Mouse (Mus musculus) hindbrain, embryonic 12.5 days (tissue): ENCODE data around the gene Arpc1a. TPM values are rescaled to one million over a fixed set of nuclear protein-coding genes. Genes with fewer than 3 reads are reported as not detected.
"Not testable (repeated sequence)": the region's sequence is repeated elsewhere in the genome, so short reads cannot be mapped to it uniquely, and the experiment has no call there.

Experiments
- ATAC-seq: fragments of 200-750 bp; cut with Nextera tagmentation; 2 replicates; pipeline ENCODE4 v1.8.0; 2017; ENCODE audit warnings: moderate TSS enrichment; ENCODE audit not compliant: low FRiP score
- H3K27ac ChIP-seq: fragments of 300-500 bp; sonication (generic); 2 replicates; pipeline ENCODE4 v1.5.1; 2016; ENCODE audit warnings: mild to moderate bottlenecking
- H3K27me3 ChIP-seq: fragments of 300-500 bp; sonication (generic); 2 replicates; pipeline ENCODE4 v1.6.1; 2016; ENCODE audit warnings: mild to moderate bottlenecking
- H3K36me3 ChIP-seq: fragments of 300-500 bp; sonication (generic); 2 replicates; pipeline ENCODE4 v1.6.1; 2016; ENCODE audit warnings: mild to moderate bottlenecking
- H3K4me1 ChIP-seq: fragments of 300-500 bp; sonication (generic); 2 replicates; pipeline ENCODE4 v1.6.1; 2016
- H3K4me2 ChIP-seq: fragments of 300-500 bp; sonication (generic); replicated peaks from 2 replicates; pipeline ENCODE4 v1.6.1; 2016; ENCODE audit warnings: mild to moderate bottlenecking
- H3K4me3 ChIP-seq: fragments of 300-500 bp; sonication (generic); 2 replicates; pipeline ENCODE4 v1.5.1; 2016; ENCODE audit warnings: mild to moderate bottlenecking
- H3K9ac ChIP-seq: fragments of 300-500 bp; sonication (generic); 2 replicates; pipeline ENCODE4 v1.6.1; 2016; ENCODE audit warnings: mild to moderate bottlenecking, moderate library complexity
- H3K9me3 ChIP-seq: fragments of 300-500 bp; sonication (generic); replicated peaks from 2 replicates; pipeline ENCODE4 v1.6.1; 2016; ENCODE audit warnings: mild to moderate bottlenecking
- WGBS: fragments of 180-500 bp; shearing (Covaris S2); methylation state at CpG from one replicate; pipeline ENCODE4 v1.1.7; 2016; 5-methylcytosine and 5-hydroxymethylcytosine counted together
- polyA plus RNA-seq: library from polyadenylated mRNA; unstranded; fragments of >200 nt; fragmentation: Nextera tagmentation; extraction: Ambion mirVana; gene quantifications from 2 replicates; pipeline ENCODE4 v1.2.1, GENCODE M21; 2016

Arpc1a gene
- polyA plus RNA-seq, 1 experiment from 2014 or later, result 191 TPM

DNA sequence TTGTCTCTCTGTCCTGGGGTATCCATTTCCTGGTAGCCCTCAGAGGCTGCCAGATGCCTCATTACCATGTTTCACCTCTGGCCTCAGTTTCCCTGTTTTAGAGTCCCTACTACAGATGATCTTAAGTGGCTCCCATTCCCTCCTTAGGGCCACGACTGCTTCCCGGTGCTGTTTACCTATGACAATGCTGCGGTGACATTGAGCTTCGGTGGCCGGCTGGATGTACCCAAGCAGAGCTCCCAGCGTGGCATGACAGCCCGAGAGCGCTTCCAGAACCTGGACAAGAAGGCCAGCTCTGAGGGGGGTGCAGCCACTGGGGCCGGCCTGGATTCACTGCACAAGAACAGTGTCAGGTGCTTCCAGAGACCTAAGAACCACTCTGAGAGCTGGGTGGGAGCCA is 43.0 kb downstream of the Arpc1a start:
- Histone ChIP-seq H3K27ac (no peak overlapping the region), H3K36me3 (peaks cover 82% of the 10 kb centered on the region), H3K4me3 (no peak overlapping the region), H3K9me3 (no peaks in the 10 kb centered on the region), H3K4me1 (no peaks in the 10 kb centered on the region), H3K4me2 (no peak overlapping the region), H3K9ac (no peak overlapping the region), H3K27me3 (no peaks in the 10 kb centered on the region)
- no peak for ATAC-seq
- WGBS, result 95% methylated on average over 9 of the region's 9 CpGs

GRCm38 (mm10) chr5:145129124-145129523 is 45.5 kb downstream of the Arpc1a start:
- no peak overlapping the region for H3K27ac ChIP-seq
- WGBS, result 91% methylated on average over 4 of the region's 4 CpGs
- no peak overlapping the region for H3K4me3 ChIP-seq

GRCm38 (mm10) chr5:145129773-145130172 is 46.1 kb downstream of the Arpc1a start:
- WGBS, result 93% methylated on average over 4 of the region's 6 CpGs
- peaks cover 95% of the 10 kb centered on the region for H3K36me3 ChIP-seq
- H3K27me3 ChIP-seq, H3K9me3 ChIP-seq, H3K9ac ChIP-seq, H3K27ac ChIP-seq, ATAC-seq, H3K4me2 ChIP-seq, H3K4me3 ChIP-seq, H3K4me1 ChIP-seq: not testable (repeated sequence)

More at GRCm38 (mm10) chr5:145129124-145129523, 45.5 kb downstream of the Arpc1a start:
- H3K4me1 ChIP-seq, result no peaks in the 10 kb centered on the region
- no peaks in the 10 kb centered on the region for H3K9me3 ChIP-seq
- peaks cover 95% of the 10 kb centered on the region for H3K36me3 ChIP-seq
- no peak overlapping the region for H3K4me2 ChIP-seq
- H3K9ac ChIP-seq, result no peak overlapping the region
- no peaks in the 10 kb centered on the region for H3K27me3 ChIP-seq
- ATAC-seq, result no peak

DNA sequence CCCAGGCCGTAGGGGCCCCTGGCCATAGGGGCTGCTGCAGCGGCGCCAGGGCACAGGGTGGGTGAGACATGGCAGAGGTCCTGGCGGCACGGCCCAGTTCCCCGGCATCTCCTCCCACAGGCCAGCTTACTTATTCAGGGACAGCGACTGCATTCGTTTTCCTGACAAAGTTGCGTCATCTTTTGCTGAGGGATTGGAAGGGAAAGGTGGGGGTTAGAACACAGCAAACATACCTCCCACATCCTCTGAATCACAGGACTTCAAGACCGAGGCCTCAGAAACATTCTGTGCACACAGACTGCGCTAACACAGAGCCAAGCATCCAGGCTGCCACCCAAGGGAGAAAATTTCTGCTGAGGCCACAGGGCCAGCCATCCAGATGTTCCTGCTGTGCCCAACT is 46.6 kb downstream of the Arpc1a start:
- no peak for ATAC-seq
- no peak overlapping the region for H3K4me2 ChIP-seq
- H3K4me1 ChIP-seq, result no peaks in the 10 kb centered on the region
- no peak overlapping the region for H3K27ac ChIP-seq
- WGBS, result 89% methylated on average over 11 of the region's 11 CpGs
- H3K9me3 ChIP-seq, result no peaks in the 10 kb centered on the region
- H3K4me3 ChIP-seq, result no peak overlapping the region
- H3K36me3 ChIP-seq, result peaks cover 95% of the 10 kb centered on the region
- H3K9ac ChIP-seq, result no peak overlapping the region
- no peaks in the 10 kb centered on the region for H3K27me3 ChIP-seq

- H3K4me1 ChIP-seq, result no peaks in the 10 kb centered on the region
- no peak overlapping the region for H3K27ac ChIP-seq
- H3K4me2 ChIP-seq, result no peak overlapping the region
- H3K27me3 ChIP-seq, result no peaks in the 10 kb centered on the region
- no peak for ATAC-seq
- no peak overlapping the region for H3K9ac ChIP-seq
- H3K36me3 ChIP-seq, result peaks cover 96% of the 10 kb centered on the region
- no peak overlapping the region for H3K4me3 ChIP-seq
- H3K9me3 ChIP-seq, result no peaks in the 10 kb centered on the region
- WGBS, result 94% methylated on average over 3 of the region's 3 CpGs
Measured at GRCm38 (mm10) chr5:145130995-145131394, 47.4 kb downstream of the Arpc1a start.

DNA sequence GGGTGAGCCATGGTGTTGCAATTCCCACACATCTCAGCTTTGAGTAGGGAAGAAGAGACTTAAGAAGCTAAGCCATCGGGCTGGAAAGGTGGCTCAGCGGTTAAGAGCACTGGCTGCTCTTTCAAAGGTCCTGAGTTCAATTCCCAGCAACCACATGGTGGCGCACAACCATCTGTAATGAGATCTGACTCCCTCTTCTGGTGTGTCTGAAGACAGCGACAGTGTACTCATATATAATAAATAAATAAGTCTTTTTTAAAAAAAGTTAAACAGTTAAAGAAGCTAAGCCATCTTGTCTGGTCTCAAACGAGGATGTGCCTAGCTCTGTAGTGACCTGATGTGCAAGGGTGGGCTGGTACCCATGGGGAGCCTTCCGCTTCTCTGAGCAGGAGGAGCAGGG is 49.6 kb downstream of the Arpc1a start:
- peaks cover 12% of the 10 kb centered on the region for H3K4me1 ChIP-seq
- not testable (repeated sequence) for H3K27me3 ChIP-seq, H3K4me2 ChIP-seq, H3K9ac ChIP-seq, H3K9me3 ChIP-seq, ATAC-seq, H3K27ac ChIP-seq, H3K4me3 ChIP-seq
- H3K36me3 ChIP-seq, result peaks cover 88% of the 10 kb centered on the region
- 90% methylated on average over 6 of the region's 6 CpGs for WGBS

GRCm38 (mm10) chr5:145138836-145139235 is 55.2 kb downstream of the Arpc1a start:
- Histone ChIP-seq H3K9ac (peak overlapping the region; percentile 88), H3K4me2 (peak overlapping the region; percentile 87), H3K27me3 (no peaks in the 10 kb centered on the region), H3K36me3 (peaks cover 57% of the 10 kb centered on the region), H3K4me3 (peak overlapping the region; percentile 94), H3K4me1 (peaks cover 28% of the 10 kb centered on the region), H3K9me3 (no peaks in the 10 kb centered on the region), H3K27ac (no peak overlapping the region)
- ATAC-seq, result no peak
- 20% methylated on average over 6 of the region's 6 CpGs for WGBS

DNA sequence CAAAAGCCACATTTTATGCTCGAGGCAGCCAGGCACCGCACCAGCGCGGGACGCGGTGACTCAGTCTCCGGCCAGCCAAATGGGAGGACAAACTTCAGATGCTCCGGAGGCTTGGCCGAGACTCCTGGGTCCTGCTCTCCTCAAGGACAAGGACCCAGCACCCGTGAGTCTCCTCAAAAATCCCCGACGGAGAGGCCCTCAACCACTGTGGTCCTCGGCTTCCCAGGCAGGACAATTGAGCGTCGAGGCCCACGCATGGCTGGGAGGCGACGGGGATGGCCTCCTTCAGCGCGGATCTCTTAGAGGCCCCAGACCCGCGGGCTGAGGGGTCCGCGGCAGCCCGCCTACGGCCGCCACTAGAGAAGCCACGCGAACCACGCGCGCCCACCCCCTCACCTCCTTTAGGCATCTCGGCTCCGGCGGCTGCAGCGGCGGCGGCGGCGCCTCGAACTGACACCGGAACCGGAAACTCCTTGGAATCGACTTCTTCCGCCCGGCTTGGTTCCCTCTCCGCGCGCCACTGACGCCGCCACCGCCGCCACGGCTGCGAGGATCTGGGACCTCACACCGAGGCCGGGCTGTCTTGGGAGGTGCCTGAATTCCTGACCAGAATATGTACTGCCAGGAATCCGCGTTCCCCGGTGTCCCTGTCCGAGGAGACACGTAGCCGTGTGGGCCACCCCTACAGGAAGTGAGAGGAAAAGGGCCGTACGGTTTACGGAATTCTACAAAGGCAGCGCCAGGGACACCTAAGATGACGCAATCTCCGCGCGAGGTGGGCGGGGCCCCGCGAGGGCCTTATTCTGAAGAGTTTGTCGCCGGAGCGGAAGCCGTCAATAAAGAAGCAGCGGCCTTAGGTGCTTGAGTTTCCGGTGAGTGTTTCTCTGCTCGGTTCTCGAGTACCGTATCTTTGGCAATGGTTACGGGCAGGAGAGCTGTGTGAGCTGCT is 56.2 kb downstream of the Arpc1a start, which contains the start of the genes Pdap1 and Bud31:
Gene Pdap1, minus strand, starts transcription at position 668 of the 949 bp plus-strand sequence.
Gene Bud31, plus strand, starts transcription at position 792 of the 949 bp plus-strand sequence.
- WGBS, result under 1% methylated on average over 79 of the region's 84 CpGs
- Histone ChIP-seq H3K27me3 (no peaks in the 10 kb centered on the region), H3K27ac (peak within 1 kb of the TSS; percentile 90), H3K4me3 (peak within 1 kb of the TSS; percentile 94), H3K9me3 (no peaks in the 10 kb centered on the region), H3K4me2 (peak within 1 kb of the TSS; percentile 87), H3K9ac (peak within 1 kb of the TSS; percentile 88), H3K36me3 (peaks cover 57% of the 10 kb centered on the region), H3K4me1 (peaks cover 28% of the 10 kb centered on the region)
- ATAC-seq, result peak; percentile 94

DNA sequence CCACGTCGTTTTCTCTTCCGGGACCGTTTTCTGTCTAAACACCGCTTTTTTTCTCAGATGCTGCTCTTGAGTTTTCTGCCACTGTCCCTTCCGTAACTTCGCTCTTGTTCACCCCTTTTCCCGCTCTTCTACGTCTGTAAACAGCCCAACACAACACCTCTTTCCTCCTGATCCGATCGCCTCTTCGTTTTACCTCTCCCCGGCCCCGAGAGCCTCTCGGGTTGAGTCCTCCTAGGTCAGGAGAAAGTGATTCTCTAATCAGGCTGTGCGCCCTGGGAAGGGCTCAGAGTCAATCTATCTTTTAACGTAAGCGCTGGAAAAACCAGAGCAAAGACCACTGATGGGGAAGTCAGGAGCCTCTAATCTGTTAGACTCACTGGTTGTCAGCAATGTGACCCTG is 57.0 kb downstream of the Arpc1a start:
- WGBS, result 2% methylated on average over 18 of the region's 18 CpGs
- H3K9ac ChIP-seq, result peak overlapping the region; percentile 88
- H3K27ac ChIP-seq, result peak overlapping the region; percentile 90
- no peaks in the 10 kb centered on the region for H3K9me3 ChIP-seq
- H3K36me3 ChIP-seq, result peaks cover 57% of the 10 kb centered on the region
- peak overlapping the region; percentile 87 for H3K4me2 ChIP-seq
- ATAC-seq, result peak; percentile 3; the same call in 1 of the 2 replicates
- H3K4me3 ChIP-seq, result peak overlapping the region; percentile 94
- peaks cover 28% of the 10 kb centered on the region for H3K4me1 ChIP-seq
- H3K27me3 ChIP-seq, result no peaks in the 10 kb centered on the region

DNA sequence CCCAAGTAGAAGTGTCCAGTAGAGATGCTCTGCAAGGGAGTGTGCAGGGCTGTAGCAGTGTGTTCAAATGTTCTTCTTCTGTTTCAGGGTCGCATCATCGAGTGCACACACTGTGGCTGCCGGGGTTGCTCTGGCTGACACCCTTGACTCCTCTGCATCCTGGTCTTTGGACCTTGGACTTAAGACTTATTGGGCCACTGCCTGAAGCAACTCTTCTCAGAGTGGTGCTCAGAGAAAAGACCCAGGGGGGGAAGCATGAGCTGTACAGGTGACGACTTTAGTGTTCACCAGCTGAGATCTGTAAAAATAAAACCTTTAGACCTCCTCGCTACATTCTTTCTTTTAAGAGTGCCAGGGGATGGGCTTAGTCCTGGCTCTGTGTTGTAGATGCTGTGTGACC is 64.1 kb downstream of the Arpc1a start:
- no peaks in the 10 kb centered on the region for H3K9me3 ChIP-seq
- WGBS, result 90% methylated on average over 5 of the region's 5 CpGs
- H3K27me3 ChIP-seq, result no peaks in the 10 kb centered on the region
- peaks cover 97% of the 10 kb centered on the region for H3K36me3 ChIP-seq
- no peak overlapping the region for H3K4me3 ChIP-seq
- no peak for ATAC-seq
- H3K9ac ChIP-seq, result no peak overlapping the region
- no peaks in the 10 kb centered on the region for H3K4me1 ChIP-seq
- H3K27ac ChIP-seq, result no peak overlapping the region
- H3K4me2 ChIP-seq, result no peak overlapping the region

DNA sequence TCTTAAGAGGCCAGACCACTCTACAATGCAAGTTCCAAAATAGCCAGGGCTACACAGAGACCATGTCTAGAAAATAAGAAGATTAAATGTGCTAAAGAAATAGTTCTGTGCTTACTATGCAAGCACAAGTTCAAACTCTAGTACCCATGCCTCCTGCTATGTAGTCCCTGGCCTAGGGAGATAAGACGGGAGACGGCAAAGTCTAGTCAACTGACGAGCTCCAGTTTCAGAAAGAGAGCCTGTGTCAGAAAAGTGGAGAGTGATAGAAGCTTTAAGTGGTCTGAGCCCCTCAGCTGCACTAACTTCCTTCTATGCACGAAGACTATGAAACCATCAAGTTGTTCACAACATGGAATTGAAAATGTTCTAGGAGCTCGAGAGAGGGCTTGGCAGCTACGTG is 65.7 kb downstream of the Arpc1a start:
- WGBS, result 94% methylated on average over 6 of the region's 6 CpGs
- peaks cover 94% of the 10 kb centered on the region for H3K36me3 ChIP-seq
- H3K27me3 ChIP-seq, result no peaks in the 10 kb centered on the region
- no peaks in the 10 kb centered on the region for H3K9me3 ChIP-seq
- H3K4me3 ChIP-seq, result no peak overlapping the region
- no peak for ATAC-seq
- no peak overlapping the region for H3K4me2 ChIP-seq
- H3K4me1 ChIP-seq, result no peaks in the 10 kb centered on the region
- no peak overlapping the region for H3K9ac ChIP-seq
- no peak overlapping the region for H3K27ac ChIP-seq

GRCm38 (mm10) chr5:145152690-145153089 is 69.1 kb downstream of the Arpc1a start:
- H3K9me3 ChIP-seq, result no peaks in the 10 kb centered on the region
- no peaks in the 10 kb centered on the region for H3K4me1 ChIP-seq
- no peak overlapping the region for H3K4me3 ChIP-seq
- H3K27ac ChIP-seq, result no peak overlapping the region
- H3K9ac ChIP-seq, result no peak overlapping the region
- H3K4me2 ChIP-seq, result no peak overlapping the region
- 92% methylated on average over 5 of the region's 5 CpGs for WGBS
- H3K36me3 ChIP-seq, result peaks cover 88% of the 10 kb centered on the region
- ATAC-seq, result no peak
- H3K27me3 ChIP-seq, result no peaks in the 10 kb centered on the region
